ENCODE assay signal across 15 mouse cellular contexts in the genomic region with DNA sequence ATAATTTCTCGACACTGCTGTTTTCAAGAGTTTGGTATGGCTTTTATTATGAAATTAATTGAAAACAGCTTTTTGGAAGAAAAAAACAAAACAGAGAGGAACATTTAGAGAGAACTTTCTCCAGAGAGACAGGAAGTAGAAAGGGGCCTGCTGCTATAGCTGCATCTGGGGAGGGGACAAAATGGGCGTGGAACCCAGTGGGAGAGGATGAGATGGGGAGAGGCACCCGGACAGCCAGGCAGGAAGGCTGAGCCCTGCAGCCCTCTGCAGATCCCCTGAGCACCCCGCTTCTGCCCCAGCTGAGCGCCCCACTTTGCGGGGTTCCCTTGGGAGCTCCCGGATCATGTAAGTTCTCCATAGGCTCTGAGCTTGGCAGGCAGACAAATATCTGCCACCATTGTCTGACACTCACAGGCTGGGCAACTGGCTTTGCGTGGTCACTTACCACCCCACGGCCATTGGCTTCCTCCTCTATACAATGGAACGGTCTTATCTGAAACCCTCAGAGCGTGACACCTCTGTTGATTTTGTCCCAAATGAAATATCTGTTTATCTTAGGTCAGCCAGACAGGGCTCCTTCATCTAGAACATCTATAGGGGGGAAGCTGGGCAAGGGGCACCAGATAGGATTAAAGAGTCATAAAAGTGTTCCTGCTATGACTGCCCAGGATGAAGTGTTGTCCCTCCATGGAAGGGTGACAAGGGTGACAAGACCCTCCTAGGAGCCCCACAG. TPM values are rescaled to one million over a fixed set of nuclear protein-coding genes. Genes with fewer than 3 reads are reported as not detected.
DNase-seq lines count a peak whose midpoint lies in the region; ATAC-seq and TF ChIP-seq lines count a peak whose summit lies in the region.
"Had no signal": no experiment of that assay in that cellular context is flagged by ENCODE, and none has a peak within 500 bp of the region (broad histone marks: within the 10 kb centered on the region; RNA-seq: fewer than 3 reads in every experiment).

No protein-coding gene starts in this region.

- TF ChIP-seq POLR2A in thymus, adult 2 months (IDR thresholded peaks at IDR 0.05; ENCODE audit: control insufficient read depth, extremely low read depth, insufficient read depth, low read length, poor library complexity), result no peak

- H3K4me3 ChIP-seq in thymus, adult 2 months (ENCODE audit: control insufficient read depth, insufficient read depth, low read length), result no peak overlapping the region
- H3K4me3 ChIP-seq: left cerebral cortex, adult 2 months; lung, embryonic 15.5 days; neural tube, embryonic 12.5 days had no signal

- H3K27ac ChIP-seq in thymus, adult 2 months (ENCODE audit: control insufficient read depth, insufficient read depth, low read length), result no peak overlapping the region
- H3K27ac ChIP-seq: kidney, postnatal 0 days; left cerebral cortex, adult 2 months; lung, embryonic 15.5 days; neural tube, embryonic 12.5 days had no signal

- ATAC-seq in CD4-positive, CD25-positive, alpha-beta regulatory T cell, adult 4 months, result no peak
- ATAC-seq: forebrain, postnatal 0 days had no signal

- intact Hi-C loops in heart, postnatal 25 days (cut with DNase I), result no loop called here

- peak; percentile 28 for DNase-seq in CD4-positive, CD25-positive, alpha-beta regulatory T cell, adult 2 months (ENCODE audit: low read depth, low spot score)
- DNase-seq in thymus, adult 2 months, result peak; percentile 12
- no peak for DNase-seq in thymus, postnatal 0 days (ENCODE audit: low spot score)
- DNase-seq in heart, postnatal 25 days (ENCODE audit: low spot score), result peak; percentile 19
- peak; percentile 9 to 37 for DNase-seq in thymus, postnatal 36 days
- DNase-seq in embryo, embryonic 10 days (ENCODE audit: low spot score), result no peak
- DNase-seq in cerebellum, postnatal 10 days, result no peak
- DNase-seq: cerebellum, postnatal 25 days; forebrain, postnatal 0 days had no signal

- H3K36me3 ChIP-seq in thymus, adult 2 months (ENCODE audit: control insufficient read depth, insufficient read depth, low read length), result no peaks in the 10 kb centered on the region
- H3K36me3 ChIP-seq: lung, embryonic 15.5 days; neural tube, embryonic 12.5 days had no signal

- no peak for TF ChIP-seq CTCF in thymus, adult 2 months (IDR thresholded peaks at IDR 0.05; ENCODE audit: borderline replicate concordance, control insufficient read depth, extremely low read depth, insufficient read depth, low read length, poor library complexity)

- 51% methylated on average over 11 of the region's 11 CpGs for WGBS in thymus, adult 2 months

- H3K27me3 ChIP-seq in thymus, adult 2 months (ENCODE audit: control insufficient read depth, insufficient read depth, low read length), result no peaks in the 10 kb centered on the region
- H3K27me3 ChIP-seq: lung, embryonic 15.5 days; neural tube, embryonic 12.5 days; Patski had no signal

- no peaks in the 10 kb centered on the region; the same call in 1 of the 2 replicates for H3K4me1 ChIP-seq in thymus, adult 2 months (replicated peaks; ENCODE audit: control insufficient read depth, insufficient read depth, low read length)
- H3K4me1 ChIP-seq: neural tube, embryonic 12.5 days had no signal

RNA-seq across cellular contexts. Expression of gene Anpep, which starts 2.5 kb away (rescaled TPM):
- polyA plus RNA-seq in CD4-positive, CD25-positive, alpha-beta regulatory T cell, adult 4 months (2017; shearing (Covaris generic)), result under 1 TPM in 1 of 2 experiments, not detected in 1; 0.54 TPM
- polyA plus RNA-seq in thymus, adult 2 months (2012; rRNA removed), result 15.9 and 20.6 TPM in 2 replicates
- polyA plus RNA-seq in thymus, postnatal 0 days (2015; fragmentation: Nextera tagmentation; extraction: Ambion mirVana), result 3.6 and 5.0 TPM in 2 replicates
- 10 to 100 TPM; 13.7 to 17.4 TPM for total RNA-seq in heart, postnatal 25 days (2021)

RNA-seq across cellular contexts. Expression of gene Mesp2, which starts 47.8 kb away (rescaled TPM):
- polyA plus RNA-seq in CD4-positive, CD25-positive, alpha-beta regulatory T cell, adult 4 months (2017; shearing (Covaris generic)), result under 1 TPM in 1 of 2 experiments, not detected in 1; 0.42 TPM
- polyA plus RNA-seq in thymus, adult 2 months (2012; rRNA removed), result 0.41 and 0.47 TPM in 2 replicates
- polyA plus RNA-seq in thymus, postnatal 0 days (2015; fragmentation: Nextera tagmentation; extraction: Ambion mirVana), result 0.09 and 0.10 TPM in 2 replicates
- total RNA-seq in heart, postnatal 25 days (2021), result under 1 TPM in 1 of 2 experiments, not detected in 1; 0.17 TPM

Comparison
In these comparisons a context has a peak if more than half of its experiments do, and no peak if none do; other contexts are left out.
1. DNase-seq: peak in CD4-positive, CD25-positive, alpha-beta regulatory T cell, adult 2 months (single experiment), thymus, adult 2 months (single experiment), heart, postnatal 25 days (single experiment) and thymus, postnatal 36 days (2 of 2); none in thymus, postnatal 0 days (single experiment), embryo, embryonic 10 days (single experiment) and cerebellum, postnatal 10 days (0 of 2).